Mouse (Mus musculus) stomach, embryonic 14.5 days (tissue): ENCODE measurements around the gene Phf2. TPM values are rescaled to one million over a fixed set of nuclear protein-coding genes. Genes with fewer than 3 reads are reported as not detected.

Experiments
- ATAC-seq: fragments of 200-750 bp; cut with Nextera tagmentation; 2 replicates; pipeline ENCODE4 v1.8.0; 2017; ENCODE audit warnings: low read depth, moderate TSS enrichment; ENCODE audit not compliant: insufficient number of reproducible peaks, insufficient read depth, low FRiP score
- H3K27ac ChIP-seq: fragments of 300-500 bp; sonication (generic); 2 replicates; pipeline ENCODE4 v1.5.1; 2014; ENCODE audit warnings: mild to moderate bottlenecking, low read length, moderate library complexity, mixed read lengths
- H3K27me3 ChIP-seq: fragments of 300-500 bp; sonication (generic); 2 replicates; pipeline ENCODE4 v1.6.1; 2014; ENCODE audit warnings: low read length, control low read depth, mixed read lengths; ENCODE audit not compliant: control insufficient read depth, insufficient read depth
- H3K36me3 ChIP-seq: fragments of 300-500 bp; sonication (generic); 2 replicates; pipeline ENCODE4 v1.6.1; 2014; ENCODE audit warnings: mild to moderate bottlenecking, control low read depth, low read length, moderate library complexity, mixed read lengths; ENCODE audit not compliant: control insufficient read depth, insufficient read depth
- H3K4me1 ChIP-seq: fragments of 300-500 bp; sonication (generic); 2 replicates; pipeline ENCODE4 v1.6.1; 2014; ENCODE audit warnings: low read length, control low read depth, mixed read lengths; ENCODE audit not compliant: control insufficient read depth, insufficient read depth
- H3K4me2 ChIP-seq: fragments of 300-500 bp; sonication (generic); replicated peaks from 2 replicates; pipeline ENCODE4 v1.6.1; 2014; ENCODE audit warnings: low read depth, low read length, control low read depth
- H3K4me3 ChIP-seq: fragments of 300-500 bp; sonication (generic); 2 replicates; pipeline ENCODE4 v1.5.1; 2014; ENCODE audit warnings: low read depth, low read length, control low read depth
- H3K9ac ChIP-seq: fragments of 300-500 bp; sonication (generic); replicated peaks from 2 replicates; pipeline ENCODE4 v1.6.1; 2014; ENCODE audit warnings: low read depth, mild to moderate bottlenecking, control low read depth, low read length, moderate library complexity, mixed read lengths
- H3K9me3 ChIP-seq: fragments of 300-500 bp; sonication (generic); 2 replicates; pipeline ENCODE4 v1.6.1; 2016; ENCODE audit warnings: low read depth, low read length, control low read depth; ENCODE audit not compliant: control insufficient read depth
- WGBS: fragments of 180-500 bp; shearing (Covaris S2); extraction: QIAGEN DNeasy Blood & Tissue Kit; methylation state at CpG from one replicate; pipeline ENCODE4 v1.1.7; 2014; 5-methylcytosine and 5-hydroxymethylcytosine counted together
- polyA plus RNA-seq: library from polyadenylated mRNA; unstranded; fragments of >200 nt; fragmentation: Nextera tagmentation; extraction: Ambion mirVana; gene quantifications from 2 replicates; pipeline ENCODE4 v1.2.1, GENCODE M21; 2014

Gene Phf2
- polyA plus RNA-seq, 1 experiment from 2014 or later: 12.7 TPM

DNA sequence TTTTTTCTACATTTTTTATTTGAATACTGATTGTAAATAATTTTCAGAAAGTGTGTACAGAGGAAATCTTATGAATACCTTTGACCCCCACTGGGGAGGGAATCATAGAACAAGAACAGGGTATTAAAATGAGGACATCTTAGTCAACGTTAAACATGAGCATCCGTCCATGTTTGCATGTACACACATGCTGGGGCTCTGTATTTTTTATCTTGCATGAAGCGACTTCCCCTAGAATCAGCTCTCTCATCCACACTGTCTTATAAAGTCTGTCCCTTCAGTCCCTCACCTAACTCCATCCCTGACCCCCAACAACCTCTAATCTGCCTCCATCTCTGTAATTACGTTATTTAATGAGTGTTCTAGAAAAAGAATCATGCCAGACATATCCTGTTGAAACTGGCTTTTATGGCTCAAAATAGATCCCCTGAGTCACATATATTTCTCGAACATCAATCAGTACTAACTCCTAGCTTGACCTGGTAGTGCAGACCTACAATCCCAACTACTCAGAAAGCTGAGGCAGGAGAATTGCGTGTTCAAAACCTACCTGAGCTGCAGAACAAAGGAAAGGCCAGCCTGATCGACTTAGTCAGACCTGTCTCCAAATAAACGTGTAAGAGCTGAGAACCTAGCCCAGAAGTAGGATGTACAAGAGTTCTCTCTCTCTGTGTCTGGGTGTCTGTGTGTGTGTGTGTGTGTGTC, 86.2 kb downstream of the Phf2 start:
- WGBS: 79% methylated on average over 8 of the region's 8 CpGs
- H3K27me3 ChIP-seq: no peaks in the 10 kb centered on the region

DNA sequence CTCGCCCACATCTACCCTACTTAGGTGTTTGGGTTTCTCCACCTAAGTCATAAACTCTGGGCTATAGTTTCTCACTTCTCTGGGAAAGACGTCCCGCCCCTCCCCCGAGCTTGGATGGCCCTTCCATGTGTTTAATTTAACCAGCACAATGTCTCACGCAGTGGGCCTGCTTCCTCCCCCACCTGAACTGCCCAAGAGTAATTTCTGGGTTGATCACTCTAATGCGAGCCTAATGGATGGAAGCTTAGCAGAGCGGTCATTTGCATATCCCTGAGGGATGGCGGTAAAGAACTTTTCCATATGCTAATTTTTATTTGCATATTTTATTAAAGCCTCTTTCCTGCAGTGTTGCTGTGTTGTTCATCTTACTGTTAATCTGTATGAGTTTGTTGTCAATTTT, 86.8 kb downstream of the Phf2 start:
- Histone ChIP-seq H3K4me1 (peaks cover 28% of the 10 kb centered on the region; the same call in 1 of the 2 replicates), H3K4me3 (no peak overlapping the region), H3K27me3 (no peaks in the 10 kb centered on the region), H3K9ac (no peak overlapping the region), H3K27ac (no peak overlapping the region), H3K9me3 (no peaks in the 10 kb centered on the region), H3K4me2 (no peak overlapping the region), H3K36me3 (no peaks in the 10 kb centered on the region)
- WGBS: 48% methylated on average over 8 of the region's 8 CpGs
- ATAC-seq: no peak

More for the DNA sequence above, 86.2 kb downstream of the Phf2 start:
- no peak for ATAC-seq
- Histone ChIP-seq H3K4me1 (peaks cover 27% of the 10 kb centered on the region; the same call in 1 of the 2 replicates), H3K36me3 (no peaks in the 10 kb centered on the region), H3K4me3 (no peak overlapping the region), H3K9me3 (no peaks in the 10 kb centered on the region), H3K4me2 (no peak overlapping the region), H3K9ac (no peak overlapping the region), H3K27ac (no peak overlapping the region)

DNA sequence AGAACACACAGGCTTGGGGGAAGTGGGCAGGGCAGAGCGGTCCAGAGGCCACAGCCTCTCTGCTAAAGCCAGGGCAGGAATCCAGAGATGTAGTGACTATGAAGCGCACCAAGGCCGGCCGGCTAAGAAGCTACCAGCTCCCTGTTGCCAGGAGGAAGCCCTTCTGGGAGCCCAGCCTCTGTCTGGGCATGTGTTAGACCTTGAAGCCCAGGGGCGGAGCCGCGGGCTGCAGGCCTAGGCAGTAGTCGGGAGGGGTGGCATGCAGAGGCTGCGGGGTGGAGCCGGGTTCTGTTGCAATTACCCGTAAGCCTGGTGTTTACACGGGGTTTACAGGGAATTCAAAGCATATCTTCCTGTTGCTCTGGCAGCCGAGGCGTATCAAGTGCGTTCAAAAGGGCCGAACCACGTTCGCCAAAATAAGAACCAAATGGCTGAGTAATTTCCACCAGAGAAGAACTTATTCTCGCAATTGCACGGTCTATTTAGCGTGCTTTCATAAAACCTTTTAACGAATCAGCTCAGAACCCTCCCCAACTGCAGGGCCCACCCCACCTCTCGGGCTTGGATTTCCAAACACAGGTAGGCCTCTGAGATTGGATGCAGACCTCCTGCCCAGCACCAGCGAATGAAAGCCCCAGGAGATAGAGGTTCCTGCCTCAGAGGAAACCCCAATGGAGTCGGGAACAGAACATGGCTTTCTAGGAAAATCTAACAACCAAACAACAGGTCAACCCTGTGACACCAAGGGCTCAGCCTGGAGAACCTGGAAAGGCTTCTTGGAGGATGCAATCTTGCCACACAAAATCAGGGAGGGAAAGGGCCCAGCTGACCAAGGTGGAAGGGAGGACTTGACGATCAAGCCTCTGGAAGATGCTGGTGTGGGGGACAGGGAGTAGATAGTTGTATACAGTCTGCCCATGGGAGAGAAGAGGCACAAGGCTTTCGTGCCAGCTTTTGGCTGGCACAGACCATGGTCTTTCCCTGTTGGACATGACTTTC, 87.9 kb downstream of the Phf2 start:
- peak; percentile 83 for ATAC-seq
- Histone ChIP-seq H3K27me3 (no peaks in the 10 kb centered on the region), H3K36me3 (no peaks in the 10 kb centered on the region), H3K4me2 (0 out of 2 replicates have a peak overlapping the region, but pooled peaks have one; percentile 0), H3K27ac (no peak overlapping the region; the same call in 1 of the 2 replicates), H3K9ac (no peak overlapping the region), H3K9me3 (no peaks in the 10 kb centered on the region), H3K4me1 (peaks cover 28% of the 10 kb centered on the region; the same call in 1 of the 2 replicates), H3K4me3 (no peak overlapping the region)
- 25% methylated on average over 27 of the region's 27 CpGs for WGBS

DNA sequence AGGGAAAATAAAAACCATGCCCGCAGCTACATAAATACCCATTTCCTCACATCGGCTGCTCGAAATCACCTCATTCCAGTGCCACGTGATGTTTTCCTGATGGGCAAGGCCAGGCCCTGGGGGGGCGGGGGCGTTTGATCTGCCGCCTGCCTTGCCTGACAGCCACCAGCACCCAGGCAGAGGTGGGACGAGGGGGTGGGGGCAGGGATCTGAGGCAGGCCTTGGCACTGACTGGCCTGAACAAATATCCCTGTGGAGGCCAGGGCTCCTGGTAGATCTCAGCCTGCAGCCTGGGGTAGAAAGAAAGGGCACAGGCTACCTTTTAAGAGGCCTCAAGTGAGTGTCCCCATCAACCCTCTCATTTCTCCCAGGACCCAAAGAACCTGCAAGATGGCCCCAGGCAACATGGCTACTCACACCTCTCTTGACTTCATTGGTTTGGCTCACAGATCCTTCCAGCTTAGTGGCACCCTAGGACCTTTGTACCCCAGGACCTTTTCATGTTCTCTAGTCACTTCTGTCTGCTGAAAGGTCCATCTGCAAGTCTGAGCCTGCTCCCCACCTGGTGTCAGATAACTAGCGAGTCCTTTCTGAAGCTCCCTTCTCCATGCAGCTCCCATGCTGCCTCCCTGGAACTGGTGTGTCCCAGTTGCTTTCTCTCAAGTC, 90.4 kb downstream of the Phf2 start:
- H3K4me2 ChIP-seq: no peak overlapping the region
- no peaks in the 10 kb centered on the region for H3K27me3 ChIP-seq
- no peak overlapping the region for H3K4me3 ChIP-seq
- 46% methylated on average over 9 of the region's 9 CpGs for WGBS
- H3K27ac ChIP-seq: peak overlapping the region; percentile 85
- H3K9ac ChIP-seq: no peak overlapping the region
- H3K36me3 ChIP-seq: no peaks in the 10 kb centered on the region
- peaks cover 28% of the 10 kb centered on the region; the same call in 1 of the 2 replicates for H3K4me1 ChIP-seq
- no peak for ATAC-seq
- H3K9me3 ChIP-seq: no peaks in the 10 kb centered on the region

DNA sequence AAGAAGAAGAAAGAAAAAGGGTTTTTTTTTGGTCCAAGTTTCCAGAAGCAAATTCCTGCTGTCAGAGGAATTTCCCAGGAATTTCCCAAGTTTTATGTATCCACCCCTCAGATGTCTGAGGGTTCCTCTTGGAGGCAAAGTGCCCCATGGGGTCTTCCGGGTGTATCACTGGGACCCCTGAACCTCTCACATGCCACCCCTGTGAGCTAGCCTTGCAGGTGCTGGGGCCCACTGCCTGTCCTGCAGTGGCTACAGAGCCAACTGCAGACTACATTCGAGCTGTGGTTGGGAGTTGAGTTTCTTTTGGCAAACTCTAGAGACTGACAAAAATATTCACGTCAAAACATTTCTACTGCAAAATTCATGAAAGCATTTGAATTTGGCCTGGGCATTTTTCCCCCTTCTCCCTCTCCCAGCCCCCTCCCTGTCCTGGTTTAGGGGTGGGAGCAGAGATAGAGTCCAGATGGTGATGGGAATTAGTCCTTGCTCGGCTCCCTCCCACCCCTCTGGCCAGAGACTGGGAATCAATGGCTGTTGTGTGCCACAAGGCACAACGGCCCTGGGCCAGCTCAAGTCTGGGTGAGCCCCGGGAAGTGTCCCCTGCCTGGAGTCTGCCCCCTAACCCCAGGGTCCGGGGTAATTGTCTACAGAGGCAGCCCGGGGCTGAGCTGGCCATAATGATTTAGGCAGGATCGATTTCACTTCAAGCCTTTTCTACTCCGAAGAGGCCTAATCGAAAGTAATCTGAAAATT, 91.2 kb downstream of the Phf2 start:
- H3K27ac ChIP-seq: peak overlapping the region; percentile 85
- H3K4me1 ChIP-seq: peaks cover 28% of the 10 kb centered on the region; the same call in 1 of the 2 replicates
- no peaks in the 10 kb centered on the region for H3K36me3 ChIP-seq
- H3K4me2 ChIP-seq: no peak overlapping the region
- H3K9me3 ChIP-seq: no peaks in the 10 kb centered on the region
- H3K4me3 ChIP-seq: no peak overlapping the region
- no peak overlapping the region for H3K9ac ChIP-seq
- 33% methylated on average over 11 of the region's 11 CpGs for WGBS
- H3K27me3 ChIP-seq: no peaks in the 10 kb centered on the region
- ATAC-seq: peak; percentile 39; the same call in 1 of the 2 replicates

DNA sequence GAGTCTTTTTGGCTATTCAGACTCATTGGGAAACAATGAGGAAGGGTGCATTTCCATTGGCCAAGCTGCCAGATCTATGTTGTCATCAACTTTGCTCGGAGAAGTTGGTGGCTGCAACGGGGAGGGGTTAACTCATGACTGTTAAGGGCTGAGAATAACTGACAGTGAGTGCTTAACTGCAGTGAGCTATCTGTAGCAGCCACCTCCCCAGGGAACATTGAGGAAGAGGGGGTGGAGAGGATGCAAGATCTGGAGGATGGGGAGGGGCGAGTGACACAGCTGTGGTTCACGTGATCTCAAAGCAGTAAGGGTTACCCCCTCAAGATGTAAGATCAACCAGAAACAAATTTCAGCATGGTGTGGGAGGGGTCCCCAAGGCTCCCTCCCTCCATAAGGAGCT, 92.8 kb downstream of the Phf2 start:
- H3K36me3 ChIP-seq: no peaks in the 10 kb centered on the region
- H3K9ac ChIP-seq: no peak overlapping the region
- no peak overlapping the region for H3K4me2 ChIP-seq
- H3K4me1 ChIP-seq: peaks cover 22% of the 10 kb centered on the region
- H3K4me3 ChIP-seq: no peak overlapping the region
- H3K9me3 ChIP-seq: no peaks in the 10 kb centered on the region
- 69% methylated on average over 4 of the region's 4 CpGs for WGBS
- no peak overlapping the region for H3K27ac ChIP-seq
- no peaks in the 10 kb centered on the region for H3K27me3 ChIP-seq
- no peak for ATAC-seq

DNA sequence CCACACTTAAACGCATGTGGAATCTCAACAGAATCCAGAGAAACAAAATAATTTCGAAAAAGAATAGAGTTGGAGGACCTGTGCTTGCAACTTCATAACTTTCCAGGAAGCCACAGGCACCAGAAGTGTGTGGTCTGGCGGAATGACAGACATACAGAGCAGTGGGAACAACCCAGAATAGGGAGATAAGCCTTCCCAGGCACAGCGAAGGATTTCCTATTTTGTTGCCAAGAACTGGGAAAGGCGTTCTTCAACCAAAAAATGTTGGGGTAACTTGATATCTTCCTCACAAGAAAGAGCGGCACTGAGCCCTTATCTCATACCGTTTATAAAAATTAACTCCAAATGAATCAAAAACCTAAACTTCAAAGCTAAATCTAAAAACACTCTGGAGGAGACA, 96.4 kb downstream of the Phf2 start:
- Histone ChIP-seq H3K36me3 (no peaks in the 10 kb centered on the region), H3K27me3 (no peaks in the 10 kb centered on the region)
- WGBS: 40% methylated on average over 7 of the region's 7 CpGs

More for the DNA sequence above, 96.4 kb downstream of the Phf2 start:
- no peak overlapping the region for H3K4me2 ChIP-seq
- no peak for ATAC-seq
- no peak overlapping the region for H3K4me3 ChIP-seq
- no peak overlapping the region for H3K9ac ChIP-seq
- peak overlapping the region; percentile 33; the same call in 1 of the 2 replicates for H3K27ac ChIP-seq
- peaks cover 4% of the 10 kb centered on the region; the same call in 1 of the 2 replicates for H3K4me1 ChIP-seq
- H3K9me3 ChIP-seq: no peaks in the 10 kb centered on the region
